Mouse (Mus musculus) midbrain, embryonic 15.5 days (tissue): ENCODE data around the gene Atp13a2. TPM values are rescaled to one million over a fixed set of nuclear protein-coding genes. Genes with fewer than 3 reads are reported as not detected.

Experiments used
- ATAC-seq: fragments of 200-750 bp; cut with Nextera tagmentation; replicated peaks from 2 replicates; pipeline ENCODE4 v1.8.0; 2017; ENCODE audit warnings: moderate TSS enrichment
- H3K27ac ChIP-seq: fragments of 300-500 bp; sonication (generic); 2 replicates; pipeline ENCODE4 v1.5.1; 2015; ENCODE audit warnings: mild to moderate bottlenecking, inconsistent platforms
- H3K27me3 ChIP-seq: fragments of 300-500 bp; sonication (generic); replicated peaks from 2 replicates; pipeline ENCODE4 v1.6.1; 2015; ENCODE audit warnings: inconsistent platforms
- H3K36me3 ChIP-seq: fragments of 300-500 bp; sonication (generic); replicated peaks from 2 replicates; pipeline ENCODE4 v1.6.1; 2015; ENCODE audit warnings: inconsistent platforms
- H3K4me1 ChIP-seq: fragments of 300-500 bp; sonication (generic); 2 replicates; pipeline ENCODE4 v1.6.1; 2015; ENCODE audit warnings: inconsistent platforms
- H3K4me2 ChIP-seq: fragments of 300-500 bp; sonication (generic); 2 replicates; pipeline ENCODE4 v1.6.1; 2015; ENCODE audit warnings: inconsistent platforms, mild to moderate bottlenecking, moderate library complexity
- H3K4me3 ChIP-seq: fragments of 300-500 bp; sonication (generic); 2 replicates; pipeline ENCODE4 v1.5.1; 2015; ENCODE audit warnings: mild to moderate bottlenecking, inconsistent platforms
- H3K9ac ChIP-seq: fragments of 300-500 bp; sonication (generic); 2 replicates; pipeline ENCODE4 v1.6.1; 2015; ENCODE audit warnings: mild to moderate bottlenecking, inconsistent platforms
- H3K9me3 ChIP-seq: fragments of 300-500 bp; sonication (generic); 2 replicates; pipeline ENCODE4 v1.6.1; 2016; ENCODE audit warnings: inconsistent platforms
- WGBS: fragments of 180-500 bp; shearing (Covaris S2); methylation state at CpG from one replicate; pipeline ENCODE4 v1.1.7; 2015; ENCODE audit warnings: mixed read lengths; 5-methylcytosine and 5-hydroxymethylcytosine counted together
- polyA plus RNA-seq: library from polyadenylated mRNA; unstranded; fragments of >200 nt; fragmentation: Nextera tagmentation; extraction: Ambion mirVana; gene quantifications from 2 replicates; pipeline ENCODE4 v1.2.1, GENCODE M21; 2015

The Atp13a2 gene
- 189 and 193 TPM in 2 replicates for polyA plus RNA-seq

DNA sequence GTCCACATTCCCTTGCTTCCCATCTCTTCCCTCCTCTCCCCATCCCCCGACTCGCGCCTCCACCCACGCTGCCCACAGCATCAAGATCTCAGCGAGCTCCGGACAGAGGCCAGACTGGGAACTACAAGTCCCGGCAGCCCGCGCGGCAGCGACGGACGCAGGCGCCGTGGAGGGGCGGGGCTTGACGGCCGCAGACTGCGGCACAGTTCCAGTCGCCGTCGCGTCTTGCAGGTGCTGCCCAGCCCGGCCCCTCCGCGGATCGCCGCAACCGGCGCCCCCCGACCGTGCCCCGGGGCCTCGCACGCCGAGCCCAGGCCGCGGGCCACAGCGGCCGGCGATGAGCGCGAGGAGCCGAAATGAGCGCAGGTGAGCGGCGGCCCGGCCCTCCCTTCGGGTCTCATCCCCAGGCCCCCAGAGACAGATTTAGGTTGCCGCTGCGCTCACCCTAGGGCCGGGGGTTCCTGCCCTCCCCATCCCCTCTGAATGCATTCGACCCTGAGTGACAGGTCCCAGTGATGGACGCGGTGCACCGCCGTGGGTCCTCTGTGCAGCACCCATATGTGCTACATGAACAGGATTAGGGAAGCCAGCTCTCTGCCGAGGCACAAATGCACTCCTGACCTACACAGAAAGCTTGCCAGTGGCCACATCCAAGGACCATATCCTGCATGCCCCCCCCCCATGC is at the start of gene Atp13a2:
TSS of gene Atp13a2 (plus strand) at position 163 of the 685 bp plus-strand sequence.
- Histone ChIP-seq H3K9ac (peak within 1 kb of the TSS; percentile 99), H3K4me3 (peak within 1 kb of the TSS; percentile 80), H3K36me3 (no peaks in the 10 kb centered on the region), H3K4me1 (peaks cover 40% of the 10 kb centered on the region), H3K4me2 (peak within 1 kb of the TSS; percentile 86), H3K27ac (peak within 1 kb of the TSS; percentile 86), H3K27me3 (no peaks in the 10 kb centered on the region), H3K9me3 (no peaks in the 10 kb centered on the region)
- ATAC-seq = peak; percentile 93
- under 1% methylated on average over 52 of the region's 58 CpGs for WGBS

DNA sequence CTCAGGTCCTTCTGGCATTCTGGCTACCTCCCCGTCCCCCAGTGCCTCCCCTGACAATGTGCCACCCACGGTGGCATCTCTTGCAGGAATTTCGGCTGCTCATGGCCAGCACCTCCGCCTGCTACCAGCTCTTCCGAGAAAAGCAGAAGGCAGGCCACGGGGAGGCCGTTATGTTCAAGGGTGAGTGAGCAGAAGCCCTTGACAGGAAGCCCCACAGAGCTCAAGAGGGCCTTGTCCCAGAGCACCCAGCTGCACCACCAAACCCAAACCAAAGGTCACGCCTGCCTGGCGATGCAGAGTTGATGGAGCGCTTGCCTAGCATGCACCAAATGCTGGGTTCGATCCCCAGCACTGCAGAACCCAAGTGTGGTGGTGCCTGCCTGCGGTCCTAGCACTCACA is 42.3 kb upstream of the Atp13a2 start:
- Histone ChIP-seq H3K9ac (no peak overlapping the region), H3K9me3 (no peaks in the 10 kb centered on the region), H3K4me2 (no peak overlapping the region), H3K4me3 (no peak overlapping the region), H3K27me3 (no peaks in the 10 kb centered on the region), H3K27ac (no peak overlapping the region), H3K36me3 (no peaks in the 10 kb centered on the region), H3K4me1 (no peaks in the 10 kb centered on the region)
- 86% methylated on average over 12 of the region's 12 CpGs for WGBS
- ATAC-seq = no peak

DNA sequence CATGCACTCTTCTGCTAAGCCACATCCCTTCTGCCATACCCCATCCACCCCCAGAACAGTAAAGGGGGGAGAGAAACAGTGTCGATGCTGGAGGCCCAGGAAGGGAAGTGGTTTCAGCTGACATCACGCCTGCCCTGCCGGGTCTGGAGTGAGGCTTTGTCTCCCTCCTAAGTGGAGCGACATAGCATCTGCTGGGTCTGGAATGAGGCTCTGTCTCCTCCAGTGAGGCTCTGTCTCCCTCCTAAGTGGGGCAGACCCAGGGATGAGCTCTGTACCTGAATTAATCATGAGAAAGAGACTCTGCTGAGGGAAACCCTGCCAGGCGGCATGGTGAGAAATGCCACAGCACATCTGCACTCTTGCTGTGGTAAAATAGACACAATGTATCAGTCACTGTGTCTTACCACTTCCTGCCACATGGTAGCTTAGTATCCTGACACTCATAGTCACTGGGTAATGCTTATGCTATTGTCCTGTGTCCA is 41.7 kb upstream of the Atp13a2 start:
- Histone ChIP-seq H3K9me3 (no peaks in the 10 kb centered on the region), H3K36me3 (no peaks in the 10 kb centered on the region), H3K27ac (no peak overlapping the region), H3K27me3 (no peaks in the 10 kb centered on the region), H3K4me2 (no peak overlapping the region), H3K4me1 (no peaks in the 10 kb centered on the region), H3K4me3 (no peak overlapping the region), H3K9ac (no peak overlapping the region)
- no peak for ATAC-seq
- WGBS = 77% methylated on average over 5 of the region's 5 CpGs

DNA sequence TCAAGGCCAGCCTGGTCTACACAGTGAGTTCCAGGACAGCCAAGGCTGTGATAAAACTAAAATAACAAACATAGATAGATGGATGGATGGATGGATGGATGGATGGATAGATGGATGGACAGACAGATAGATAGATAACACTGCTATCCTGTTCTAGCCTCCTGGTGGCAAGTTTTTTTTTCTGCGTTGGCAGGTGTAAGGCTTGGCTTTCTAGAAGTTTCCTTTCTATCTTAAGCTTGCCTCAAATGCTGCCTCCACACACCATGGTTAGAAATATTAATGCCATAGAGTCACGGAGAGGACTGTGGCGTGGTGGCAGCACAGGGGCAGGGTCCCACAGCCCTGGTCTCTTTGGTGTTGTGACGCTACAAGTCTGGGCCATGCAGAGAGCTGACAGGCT is 41.1 kb upstream of the Atp13a2 start:
- Histone ChIP-seq H3K9ac (no peak overlapping the region), H3K4me3 (no peak overlapping the region), H3K36me3 (no peaks in the 10 kb centered on the region), H3K27me3 (no peaks in the 10 kb centered on the region), H3K4me1 (no peaks in the 10 kb centered on the region), H3K27ac (no peak overlapping the region), H3K4me2 (no peak overlapping the region), H3K9me3 (no peaks in the 10 kb centered on the region)
- 94% methylated on average over 4 of the region's 4 CpGs for WGBS
- ATAC-seq = no peak

DNA sequence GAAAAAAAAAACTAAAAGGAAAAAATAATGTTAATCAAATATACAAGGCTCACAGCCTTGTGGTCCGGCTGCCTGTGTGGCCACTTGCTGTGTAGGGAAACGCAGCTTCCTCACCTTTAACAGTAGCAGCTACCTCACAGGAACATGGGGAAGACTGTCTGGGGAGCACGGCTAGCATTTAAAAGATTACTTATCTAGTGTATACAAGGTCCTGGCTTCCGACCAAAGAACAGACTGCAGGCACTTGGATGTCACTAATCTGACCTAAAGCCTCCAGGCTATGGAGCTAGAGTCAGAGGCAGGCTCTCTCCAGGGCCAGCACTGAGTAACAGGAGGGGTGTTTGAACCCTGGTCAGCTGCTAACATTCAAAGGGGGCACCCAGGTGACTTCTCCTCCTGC is 40.6 kb upstream of the Atp13a2 start:
- no peak overlapping the region for H3K4me2 ChIP-seq
- no peak overlapping the region for H3K27ac ChIP-seq
- 81% methylated on average over 4 of the region's 4 CpGs for WGBS
- H3K27me3 ChIP-seq = no peaks in the 10 kb centered on the region
- H3K36me3 ChIP-seq = no peaks in the 10 kb centered on the region
- no peaks in the 10 kb centered on the region for H3K4me1 ChIP-seq
- H3K9me3 ChIP-seq = no peaks in the 10 kb centered on the region
- ATAC-seq = no peak
- H3K9ac ChIP-seq = no peak overlapping the region
- H3K4me3 ChIP-seq = no peak overlapping the region

DNA sequence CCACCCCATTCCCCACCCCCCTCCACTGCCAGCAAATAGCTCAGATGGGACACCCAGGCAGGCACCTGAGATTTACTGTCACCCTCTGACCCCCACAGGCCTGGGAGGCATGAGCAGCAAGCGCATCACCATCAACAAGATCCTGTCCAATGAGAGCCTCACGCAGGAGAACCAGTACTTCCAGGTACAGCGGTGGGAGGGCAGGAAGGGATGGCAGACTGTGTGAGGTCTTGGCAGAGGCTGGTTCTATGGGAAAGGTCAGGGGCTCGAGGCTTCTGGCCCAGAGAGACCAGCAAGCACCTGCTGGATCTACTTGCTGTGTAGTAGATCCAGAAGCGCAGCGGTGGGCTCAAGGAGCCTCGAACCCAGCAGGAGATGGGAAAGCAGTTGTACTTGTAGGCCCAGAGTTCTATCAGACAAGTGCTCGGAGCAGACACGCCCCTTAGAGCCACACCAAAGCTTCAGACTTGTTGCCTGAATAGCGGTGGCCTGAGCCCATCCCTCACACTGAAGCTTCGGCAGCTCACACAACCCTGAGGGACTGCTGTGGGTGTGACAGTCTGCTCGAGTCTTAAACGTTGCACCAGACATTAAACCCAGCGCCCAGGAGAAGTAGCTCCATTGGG is 40.0 kb upstream of the Atp13a2 start:
- Histone ChIP-seq H3K9me3 (no peaks in the 10 kb centered on the region), H3K27ac (no peak overlapping the region), H3K4me3 (no peak overlapping the region), H3K27me3 (no peaks in the 10 kb centered on the region), H3K36me3 (no peaks in the 10 kb centered on the region), H3K4me2 (no peak overlapping the region), H3K9ac (no peak overlapping the region), H3K4me1 (no peaks in the 10 kb centered on the region)
- ATAC-seq = no peak
- 75% methylated on average over 14 of the region's 14 CpGs for WGBS

DNA sequence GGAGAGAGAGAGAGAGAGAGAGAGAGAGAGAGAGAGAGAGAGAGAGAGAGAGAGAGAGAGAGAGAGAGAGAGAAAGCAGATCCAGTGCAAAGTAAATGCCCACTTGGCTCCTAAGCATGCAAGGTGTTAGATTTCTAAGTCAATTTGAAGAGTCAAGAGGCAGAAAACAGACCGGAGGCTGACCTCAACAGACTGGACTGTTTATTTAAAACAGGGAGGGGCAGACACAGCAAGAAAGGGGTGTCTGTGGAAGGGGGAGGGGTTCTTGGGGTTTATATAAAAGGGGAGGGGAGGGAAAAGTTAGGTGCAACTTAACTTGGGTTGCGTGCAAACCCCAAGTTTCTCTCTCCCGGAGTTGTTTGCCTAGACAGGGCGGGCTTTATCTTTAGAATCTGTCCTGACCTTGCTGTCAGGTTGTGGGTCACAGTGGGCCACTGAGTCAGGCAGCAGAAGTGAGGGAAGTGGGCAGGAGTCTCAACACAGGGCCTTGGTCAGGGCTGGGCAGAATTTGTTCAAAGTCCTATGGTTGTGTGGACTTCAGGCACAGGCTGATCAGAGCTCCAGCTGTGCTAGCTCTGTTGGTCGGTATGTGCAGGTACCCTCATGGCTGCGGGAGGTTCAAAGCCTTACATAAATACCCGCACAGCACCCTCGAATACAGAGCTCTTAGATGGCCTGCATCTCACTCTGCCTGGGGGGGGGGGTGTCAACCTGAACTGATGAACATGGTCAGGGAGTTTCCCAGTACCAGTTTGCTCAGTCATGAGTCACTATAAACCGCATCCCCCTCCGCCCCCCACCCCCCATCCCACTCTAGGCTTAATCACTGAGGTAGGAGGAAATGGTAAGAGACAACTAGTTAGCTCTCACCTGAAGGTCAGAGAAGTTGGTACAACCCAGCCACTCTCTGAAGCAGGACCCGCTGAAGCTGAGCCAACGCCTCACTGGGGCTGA is 38.9 kb upstream of the Atp13a2 start:
- Histone ChIP-seq H3K27me3 (no peaks in the 10 kb centered on the region), H3K4me3 (no peak overlapping the region), H3K9me3 (no peaks in the 10 kb centered on the region), H3K4me2 (no peak overlapping the region), H3K36me3 (no peaks in the 10 kb centered on the region), H3K4me1 (no peaks in the 10 kb centered on the region), H3K9ac (no peak overlapping the region), H3K27ac (no peak overlapping the region)
- ATAC-seq = no peak
- WGBS = 85% methylated on average over 12 of the region's 12 CpGs

DNA sequence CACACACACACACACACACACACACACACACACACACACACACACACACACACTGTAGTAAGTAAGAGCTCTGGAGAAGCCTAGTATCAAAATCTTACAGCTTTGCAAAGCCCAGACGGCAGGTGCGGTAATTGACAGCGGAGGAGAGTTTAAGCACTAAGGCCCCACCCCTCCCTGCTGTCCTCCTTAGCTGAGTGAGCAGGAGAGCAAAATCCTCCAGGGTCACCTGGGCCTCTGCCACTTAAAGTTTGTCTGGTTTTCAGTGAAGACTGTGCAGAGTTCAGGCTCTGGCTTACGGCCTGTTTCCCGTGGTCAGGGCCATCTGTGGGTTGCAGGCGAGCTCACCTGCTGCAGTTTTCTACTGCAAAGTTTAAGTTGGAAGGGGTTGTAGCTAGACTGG is 38.2 kb upstream of the Atp13a2 start:
- H3K9ac ChIP-seq = no peak overlapping the region
- H3K36me3 ChIP-seq = no peaks in the 10 kb centered on the region
- WGBS = 88% methylated on average over 6 of the region's 6 CpGs
- no peaks in the 10 kb centered on the region for H3K9me3 ChIP-seq
- H3K27ac ChIP-seq = no peak overlapping the region
- no peaks in the 10 kb centered on the region for H3K27me3 ChIP-seq
- no peak overlapping the region for H3K4me2 ChIP-seq
- ATAC-seq = no peak
- H3K4me1 ChIP-seq = no peaks in the 10 kb centered on the region
- H3K4me3 ChIP-seq = no peak overlapping the region

DNA sequence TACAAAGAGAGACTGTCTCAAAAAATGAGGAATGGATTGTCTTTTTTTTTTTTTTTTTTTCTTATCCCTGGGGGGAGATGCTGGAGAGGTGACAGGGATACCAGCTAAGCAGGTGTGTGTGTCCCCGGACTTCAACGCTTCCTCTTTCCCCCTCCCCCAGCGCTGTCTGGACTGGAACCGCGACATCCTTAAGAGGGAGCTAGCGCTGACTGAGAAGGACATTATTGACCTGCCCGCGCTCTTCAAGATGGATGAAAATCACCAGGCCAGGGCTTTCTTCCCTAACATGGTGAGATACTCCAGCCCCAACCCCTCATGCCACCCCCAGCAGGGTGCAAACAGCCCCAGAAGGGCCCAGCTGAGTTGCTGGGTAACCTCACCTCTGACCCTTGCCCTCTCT is 37.6 kb upstream of the Atp13a2 start:
- Histone ChIP-seq H3K36me3 (no peaks in the 10 kb centered on the region), H3K27me3 (no peaks in the 10 kb centered on the region), H3K4me3 (no peak overlapping the region), H3K9me3 (no peaks in the 10 kb centered on the region), H3K4me1 (no peaks in the 10 kb centered on the region), H3K27ac (no peak overlapping the region), H3K4me2 (no peak overlapping the region), H3K9ac (no peak overlapping the region)
- ATAC-seq = no peak
- 90% methylated on average over 8 of the region's 8 CpGs for WGBS

DNA sequence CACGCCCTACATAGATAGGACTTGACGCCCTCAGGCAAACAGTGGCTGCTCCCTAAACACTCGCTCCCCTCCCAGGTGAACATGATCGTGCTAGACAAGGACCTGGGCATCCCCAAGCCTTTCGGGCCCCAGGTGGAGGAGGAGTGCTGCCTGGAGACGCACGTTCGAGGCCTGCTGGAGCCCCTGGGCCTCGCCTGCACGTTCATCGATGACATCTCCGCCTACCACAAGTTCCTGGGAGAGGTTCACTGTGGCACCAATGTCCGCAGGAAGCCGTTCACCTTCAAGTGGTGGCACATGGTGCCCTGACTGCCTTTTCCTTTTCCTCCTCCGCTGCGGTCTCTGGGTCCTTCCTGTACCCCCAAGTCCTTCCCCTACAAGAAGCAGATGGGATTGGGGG is 37.1 kb upstream of the Atp13a2 start:
- Histone ChIP-seq H3K27ac (no peak overlapping the region), H3K9me3 (no peaks in the 10 kb centered on the region), H3K27me3 (no peaks in the 10 kb centered on the region), H3K36me3 (no peaks in the 10 kb centered on the region), H3K9ac (no peak overlapping the region), H3K4me3 (no peak overlapping the region), H3K4me1 (no peaks in the 10 kb centered on the region), H3K4me2 (no peak overlapping the region)
- ATAC-seq = no peak
- WGBS = 86% methylated on average over 16 of the region's 16 CpGs

DNA sequence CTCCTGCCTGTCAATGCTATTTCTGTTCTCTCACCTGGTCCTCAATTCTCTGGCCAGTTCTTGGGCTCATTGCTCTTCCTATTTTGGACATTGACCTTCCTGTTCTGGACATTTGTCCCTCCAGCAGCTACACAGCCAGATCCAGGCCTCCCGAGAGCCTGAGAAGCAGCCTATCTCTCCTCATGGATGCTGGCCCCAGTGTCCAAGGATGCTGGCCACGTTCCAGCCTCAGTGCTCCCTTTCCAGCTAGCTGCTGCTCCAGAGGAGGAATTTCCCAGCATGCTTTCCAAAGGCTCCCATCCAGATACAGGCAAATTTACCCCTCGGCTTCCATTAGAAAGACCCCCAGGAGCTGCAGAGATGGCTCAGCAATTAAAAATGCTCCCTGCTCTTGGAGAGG is 36.1 kb upstream of the Atp13a2 start:
- no peak for ATAC-seq
- Histone ChIP-seq H3K27ac (no peak overlapping the region), H3K4me1 (no peaks in the 10 kb centered on the region), H3K9me3 (no peaks in the 10 kb centered on the region), H3K27me3 (no peaks in the 10 kb centered on the region), H3K36me3 (no peaks in the 10 kb centered on the region), H3K4me2 (no peak overlapping the region), H3K4me3 (no peak overlapping the region), H3K9ac (no peak overlapping the region)
- 74% methylated on average over 3 of the region's 3 CpGs for WGBS

DNA sequence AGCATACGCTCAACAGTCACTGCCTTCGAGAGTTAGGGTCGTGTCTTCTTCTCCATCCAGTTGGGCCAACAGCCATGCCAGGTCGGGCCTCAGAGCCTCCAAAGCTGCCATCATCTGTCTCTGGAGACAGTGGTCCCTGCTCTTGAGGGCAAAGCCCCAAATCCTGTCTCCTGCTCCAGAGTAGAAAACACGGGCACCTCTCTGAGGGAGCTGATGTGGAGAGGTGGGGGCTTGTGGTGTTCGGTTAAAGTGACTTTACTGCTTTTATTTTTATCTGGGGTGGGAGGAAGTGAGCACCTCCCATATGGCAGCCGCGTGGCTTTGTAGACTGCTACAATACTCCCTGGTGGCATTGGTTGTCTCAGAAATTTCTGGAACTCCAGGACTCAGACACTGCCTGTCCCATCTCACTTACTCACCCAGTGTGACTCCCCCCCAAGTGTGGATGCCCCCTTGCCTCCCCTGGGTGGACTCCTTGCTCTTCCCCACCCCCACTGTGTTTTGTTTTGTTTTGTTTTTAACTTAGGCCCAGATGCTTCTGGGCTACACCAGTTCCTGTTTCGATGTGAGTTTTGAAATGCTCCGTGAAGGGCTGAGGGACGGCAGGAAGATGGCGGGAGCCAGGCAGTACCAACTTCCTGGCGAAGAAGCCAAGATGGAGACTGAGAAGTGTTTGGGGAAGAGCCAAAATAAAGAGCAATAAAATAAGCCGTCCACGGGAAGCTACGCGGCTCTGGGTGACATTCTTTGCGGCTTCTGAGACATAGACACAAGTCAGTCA is 34.6 kb upstream of the Atp13a2 start:
- Histone ChIP-seq H3K9me3 (no peaks in the 10 kb centered on the region), H3K9ac (no peak overlapping the region), H3K4me1 (peaks cover 4% of the 10 kb centered on the region), H3K36me3 (no peaks in the 10 kb centered on the region), H3K4me2 (no peak overlapping the region), H3K4me3 (no peak overlapping the region), H3K27ac (no peak overlapping the region), H3K27me3 (no peaks in the 10 kb centered on the region)
- WGBS = 91% methylated on average over 18 of the region's 18 CpGs
- no peak for ATAC-seq
